Mouse (Mus musculus) 3T3-L1 (cell line): Measurements from ENCODE around the gene Olfr532.
"Not testable (repeated sequence)": the region's sequence is repeated elsewhere in the genome, so short reads cannot be mapped to it uniquely, and the experiment has no call there.

ENCODE experiments used
- DNase-seq: peaks from one replicate; pipeline ENCODE4 v3.0.0-alpha.2; 2015; ENCODE audit warnings: low read depth, low spot score

The Olfr532 gene

DNA sequence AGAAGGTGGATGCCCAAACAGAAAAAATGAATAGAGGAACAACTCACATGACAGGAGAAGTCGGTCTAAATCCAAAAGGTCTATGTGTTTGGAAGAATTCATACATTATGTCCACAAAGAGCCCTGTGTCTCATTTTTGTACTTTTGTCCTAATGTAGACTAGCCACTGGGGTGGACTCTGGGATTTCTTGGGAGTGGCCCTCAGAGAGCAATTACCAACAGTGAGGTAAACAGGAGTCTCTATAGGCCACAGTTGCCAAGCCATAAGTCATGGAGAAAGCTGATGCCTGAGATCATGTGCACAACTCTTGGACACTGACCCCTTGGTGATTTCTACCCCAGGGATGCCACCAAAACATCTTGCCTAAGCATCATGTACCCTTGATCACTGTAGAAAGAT is at the start of gene Olfr532:
Olfr532 (minus strand) TSS at position 101 of the 400 bp plus-strand sequence.
- no peak for DNase-seq

DNA sequence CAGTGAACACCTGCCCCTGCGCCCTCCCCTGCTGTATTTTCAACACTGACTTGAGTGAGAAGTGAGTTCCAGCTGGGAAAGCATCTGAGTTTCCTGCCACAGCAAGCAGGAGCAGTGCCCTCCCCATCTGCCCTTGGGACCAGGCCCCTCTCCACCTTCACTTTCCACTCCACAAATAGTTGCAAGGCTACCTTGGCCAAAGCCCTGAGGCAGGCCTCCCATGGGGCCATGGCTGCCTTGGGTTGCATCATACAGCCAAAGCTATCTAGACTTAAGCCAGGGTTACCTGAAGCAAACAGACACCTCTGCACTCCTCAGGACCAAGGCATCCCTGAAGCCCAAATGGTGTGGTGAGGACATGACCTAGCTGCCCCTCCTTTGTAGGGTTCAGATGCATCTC is 41.6 kb upstream of the Olfr532 start, which contains the start of gene Olfr533:
Olfr533 (plus strand) TSS at position 301 of the 400 bp plus-strand sequence.
- DNase-seq: not testable (repeated sequence)

DNA sequence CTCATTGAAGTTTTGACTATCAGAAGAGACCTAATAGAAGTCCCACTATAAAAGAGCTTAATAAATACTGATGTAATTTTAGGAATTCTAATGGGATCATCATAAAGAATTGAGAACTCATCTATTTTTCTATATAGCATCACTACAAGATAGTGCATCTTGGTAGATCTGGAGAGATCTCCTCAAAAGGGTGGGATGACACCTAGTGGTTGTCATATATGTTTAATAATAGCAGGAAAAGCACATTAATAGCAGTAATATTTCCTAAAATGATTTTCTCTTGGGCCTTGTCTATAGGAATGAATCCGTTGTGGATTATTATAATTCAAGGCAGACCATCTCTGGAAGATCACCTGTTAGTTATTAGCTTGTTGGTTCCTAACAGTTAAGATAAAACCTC is 21.7 kb upstream of the Olfr532 start:
- DNase-seq: no peak

DNA sequence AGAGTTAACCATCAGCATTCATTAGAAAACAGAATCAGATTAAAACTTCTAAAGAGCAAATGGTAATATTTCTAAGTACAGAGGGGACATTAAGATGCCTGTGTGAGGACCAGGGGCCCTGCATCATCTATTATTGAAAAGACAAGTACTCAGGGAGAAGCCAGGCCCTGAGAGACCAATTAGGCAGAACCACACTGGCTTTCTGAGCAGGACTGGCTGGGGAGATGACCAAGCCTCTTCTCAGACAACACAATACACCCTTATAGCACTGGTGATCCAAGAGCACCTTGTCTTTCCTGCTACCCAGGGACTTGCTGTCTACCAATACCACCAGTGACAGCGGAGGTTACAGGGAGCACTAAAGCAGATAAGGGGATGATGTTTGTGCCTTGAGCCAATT is 18.6 kb downstream of the Olfr532 start, which contains the start of gene Olfr531:
Olfr531 (minus strand) TSS at position 101 of the 400 bp plus-strand sequence.
- no peak for DNase-seq

DNA sequence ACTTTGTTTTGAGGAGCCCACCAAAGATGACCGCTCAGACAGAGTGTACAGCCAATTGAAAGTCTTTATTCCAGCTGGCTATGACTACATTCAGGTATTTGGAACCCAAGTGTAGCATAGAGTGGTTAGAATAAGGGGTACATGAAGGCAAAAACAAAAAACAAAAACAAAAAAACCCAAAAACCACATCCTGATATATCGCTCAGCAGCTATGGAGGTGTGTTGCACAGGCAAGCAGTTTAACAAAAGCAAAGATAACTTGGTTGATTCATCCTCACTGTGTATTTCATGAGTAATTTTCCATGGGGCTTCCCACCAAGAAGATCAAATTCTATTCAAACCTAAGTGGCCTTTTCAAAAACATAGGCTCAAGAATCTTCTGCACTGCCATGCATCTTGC is 44.5 kb downstream of the Olfr532 start:
- DNase-seq: no peak

DNA sequence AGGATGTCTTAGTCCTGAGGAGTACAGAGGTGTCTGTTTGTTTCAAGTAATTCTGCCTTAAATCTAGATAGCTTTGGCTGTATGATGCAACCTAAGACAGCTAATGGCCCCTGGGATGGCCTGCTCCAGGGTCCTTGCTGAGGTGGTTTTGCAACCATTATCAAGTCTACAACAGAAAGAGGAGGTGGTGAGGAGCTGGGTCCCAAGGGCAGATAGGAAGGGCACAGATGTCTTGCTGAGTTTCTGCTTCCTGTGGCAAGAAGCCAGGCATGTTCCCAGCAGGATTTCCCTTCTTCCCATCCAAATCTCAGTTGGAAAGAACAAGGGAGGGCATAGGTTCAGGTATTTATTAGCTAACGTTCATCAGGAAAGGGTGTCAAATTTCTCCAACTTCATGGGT is 45.2 kb downstream of the Olfr532 start, which contains the start of gene Olfr530:
Olfr530 (minus strand) TSS at position 101 of the 400 bp plus-strand sequence.
- DNase-seq: no peak

DNA sequence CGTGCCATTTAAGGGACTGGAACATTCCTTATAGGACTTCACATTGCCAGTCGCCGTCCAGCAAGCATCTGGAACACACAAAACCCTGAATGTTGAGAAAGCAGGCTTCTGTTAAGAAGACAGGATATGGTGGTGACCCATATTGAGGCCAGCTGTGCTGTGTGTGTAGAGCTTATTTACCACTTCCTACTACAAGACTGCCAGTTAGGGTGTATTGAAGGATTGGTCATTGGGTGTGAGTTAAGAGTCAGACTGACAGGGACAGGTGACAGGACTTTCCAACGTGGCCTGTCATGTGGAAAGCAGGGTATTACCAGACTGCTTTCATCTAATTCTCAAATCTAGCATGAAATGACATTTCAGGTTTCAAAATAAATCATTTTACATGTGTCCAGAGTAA is 47.1 kb downstream of the Olfr532 start:
- DNase-seq: no peak
